Mouse (Mus musculus): ENCODE data around the gene Sec31a. TPM values are rescaled to one million over a fixed set of nuclear protein-coding genes. Genes with fewer than 3 reads are reported as not detected.

Sec31a gene
- total and polyA plus RNA-seq, 3 experiments = 153 to 326 (median 237) TPM

GRCm38 (mm10) chr5:100349287-100350215 lies 66.5 kb downstream of the Sec31a start:
- DNase-seq = no peak

- DNase-seq = no peak
Observed at GRCm38 (mm10) chr5:100345118-100345517, 70.9 kb downstream of the Sec31a start.

- no peak for DNase-seq
Observed at GRCm38 (mm10) chr5:100343087-100343486, 72.9 kb downstream of the Sec31a start.

GRCm38 (mm10) chr5:100342422-100342821 lies 73.6 kb downstream of the Sec31a start:
- DNase-seq = no peak

- no peak for DNase-seq
Observed at GRCm38 (mm10) chr5:100341042-100341441, 75.0 kb downstream of the Sec31a start.

GRCm38 (mm10) chr5:100337852-100338251 lies 78.2 kb downstream of the Sec31a start:
- DNase-seq = no peak

GRCm38 (mm10) chr5:100336876-100337275 lies 79.2 kb downstream of the Sec31a start:
- no peak for DNase-seq

- DNase-seq = no peak
Observed at GRCm38 (mm10) chr5:100335581-100336080, 80.4 kb downstream of the Sec31a start.

- DNase-seq = no peak
Observed at GRCm38 (mm10) chr5:100334686-100335085, 81.3 kb downstream of the Sec31a start.

- DNase-seq = no peak
Observed at GRCm38 (mm10) chr5:100333607-100334380, 82.2 kb downstream of the Sec31a start.

- DNase-seq = no peak
Observed at GRCm38 (mm10) chr5:100332300-100333004, 83.6 kb downstream of the Sec31a start.

- no peak for DNase-seq
Observed at GRCm38 (mm10) chr5:100331636-100332035, 84.4 kb downstream of the Sec31a start.

GRCm38 (mm10) chr5:100322081-100322480 lies 94.0 kb downstream of the Sec31a start:
- DNase-seq = peak; percentile 72

GRCm38 (mm10) chr5:100317842-100318241 lies 98.2 kb downstream of the Sec31a start:
- DNase-seq = no peak

GRCm38 (mm10) chr5:100317010-100317409 lies 99.0 kb downstream of the Sec31a start:
- no peak for DNase-seq

GRCm38 (mm10) chr5:100315646-100316045 lies 100.4 kb downstream of the Sec31a start:
- no peak for DNase-seq

- no peak for DNase-seq
Observed at GRCm38 (mm10) chr5:100312391-100312790, 103.6 kb downstream of the Sec31a start.

Other genes starting within 250 kb of the Sec31a start
- gene Lin54, start 84.4 kb upstream of the Sec31a start, total RNA-seq (2021) = 10 to 100 TPM in 1 of 2 experiments, 1 to 10 TPM in 1; 8.6 to 14.6 TPM
- 1.8 and 2.7 TPM in 2 replicates for gene Lin54, start 84.4 kb upstream of the Sec31a start, polyA plus RNA-seq (2012; rRNA removed)
- 10 to 100 TPM; 78.9 to 79.5 TPM for gene Cops4, start 102.1 kb upstream of the Sec31a start, total RNA-seq (2021)
- 8.5 and 8.8 TPM in 2 replicates for gene Cops4, start 102.1 kb upstream of the Sec31a start, polyA plus RNA-seq (2012; rRNA removed)
- gene Plac8, start 156.0 kb upstream of the Sec31a start, total RNA-seq (2021) = 10 to 100 TPM in 1 of 2 experiments, 1 to 10 TPM in 1; 5.7 to 11.3 TPM
- gene Plac8, start 156.0 kb upstream of the Sec31a start, polyA plus RNA-seq (2012; rRNA removed) = 5.0 and 5.1 TPM in 2 replicates

Data from adrenal gland, adult 2 months (tissue).